Mouse (Mus musculus) limb, embryonic 14.5 days (tissue): ENCODE data around the gene Olfr312. TPM values are rescaled to one million over a fixed set of nuclear protein-coding genes. Genes with fewer than 3 reads are reported as not detected.

Experiments used
- ATAC-seq: fragments of 200-750 bp; cut with Nextera tagmentation; 2 replicates; pipeline ENCODE4 v1.8.0; 2017; ENCODE audit warnings: low read depth, moderate number of reproducible peaks, moderate TSS enrichment; ENCODE audit not compliant: low FRiP score
- DNase-seq: peaks from one replicate; pipeline ENCODE4 v3.0.0-alpha.2; 2015; ENCODE audit warnings: low spot score
- H3K27ac ChIP-seq: fragments of 300-500 bp; sonication (generic); replicated peaks from 2 replicates; pipeline ENCODE4 v1.5.1; 2014; ENCODE audit warnings: low read depth, mild to moderate bottlenecking, low read length, moderate library complexity, mixed read lengths
- H3K27me3 ChIP-seq: fragments of 300-500 bp; sonication (generic); 2 replicates; pipeline ENCODE4 v1.6.1; 2014; ENCODE audit warnings: low read length, mixed read lengths; ENCODE audit not compliant: control insufficient read depth, insufficient read depth
- H3K36me3 ChIP-seq: fragments of 300-500 bp; sonication (generic); 2 replicates; pipeline ENCODE4 v1.6.1; 2014; ENCODE audit warnings: mild to moderate bottlenecking, low read length, moderate library complexity, mixed read lengths; ENCODE audit not compliant: control insufficient read depth, insufficient read depth
- H3K4me1 ChIP-seq: fragments of 300-500 bp; sonication (generic); 2 replicates; pipeline ENCODE4 v1.6.1; 2014; ENCODE audit warnings: antibody characterized with exemption, low read length, mixed read lengths; ENCODE audit not compliant: control insufficient read depth, insufficient read depth
- H3K4me2 ChIP-seq: fragments of 300-500 bp; sonication (generic); replicated peaks from 2 replicates; pipeline ENCODE4 v1.6.1; 2014; ENCODE audit warnings: low read depth, mild to moderate bottlenecking, low read length, moderate library complexity; ENCODE audit not compliant: severe bottlenecking
- H3K4me3 ChIP-seq: fragments of 300-500 bp; sonication (generic); replicated peaks from 2 replicates; pipeline ENCODE4 v1.5.1; 2014; ENCODE audit warnings: low read length
- H3K9ac ChIP-seq: fragments of 300-500 bp; sonication (generic); 2 replicates; pipeline ENCODE4 v1.6.1; 2014; ENCODE audit warnings: mild to moderate bottlenecking, low read depth, low read length, moderate library complexity; ENCODE audit not compliant: severe bottlenecking
- H3K9me3 ChIP-seq: fragments of 300-500 bp; sonication (generic); 2 replicates; pipeline ENCODE4 v1.6.1; 2016; ENCODE audit warnings: low read length; ENCODE audit not compliant: control insufficient read depth
- POLR2A ChIP-seq: fragments of 200-500 bp; IDR thresholded peaks from 2 replicates; pipeline ENCODE4 v1.8.0; 2012; ENCODE audit warnings: inconsistent platforms, mild to moderate bottlenecking, moderate library complexity, borderline replicate concordance; ENCODE audit not compliant: insufficient read depth, insufficient read length; ENCODE audit errors: extremely low read depth
- whole genome bisulfite sequencing: fragments of 180-500 bp; shearing (Covaris S2); extraction: QIAGEN DNeasy Blood & Tissue Kit; methylation state at CpG from one replicate; pipeline ENCODE4 v1.1.7; 2014; 5-methylcytosine and 5-hydroxymethylcytosine counted together
- polyA plus RNA-seq, 2 experiments: library from polyadenylated mRNA; depleted of rRNA in 1 of 2; stranded (reverse) in 1 of 2; unstranded in 1 of 2; fragments of >200 nt; fragmentation: Nextera tagmentation in 1 of 2; extraction: Ambion mirVana in 1 of 2; gene quantifications; 2 replicates each; pipeline versions ENCODE4 v1.2.1 to v1.2.3; 2012 to 2014

Olfr312 gene
- polyA plus RNA-seq, 2 experiments: not detected

DNA sequence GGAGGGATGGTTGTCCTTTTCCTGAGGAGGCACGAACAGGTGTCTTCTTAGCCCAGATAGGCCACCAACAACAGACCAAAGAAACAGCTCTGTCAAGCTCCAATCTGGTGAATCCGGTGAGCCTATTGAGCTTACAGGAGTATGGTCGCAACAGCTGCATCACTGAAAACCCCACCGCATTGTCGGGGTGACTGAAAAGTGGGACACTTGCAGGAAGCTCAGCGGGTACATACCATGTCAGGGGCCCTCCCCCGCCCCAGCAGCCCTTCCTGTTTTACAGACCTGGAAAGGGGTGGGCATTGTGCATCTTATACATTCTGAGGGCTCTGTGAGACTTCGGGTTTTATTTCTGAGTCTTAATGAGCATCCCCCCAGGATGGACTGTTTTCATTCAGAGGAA, 54.7 kb downstream of the Olfr312 start:
- no peak for ATAC-seq
- Histone ChIP-seq H3K36me3 (peaks cover 32% of the 10 kb centered on the region), H3K9me3 (no peaks in the 10 kb centered on the region), H3K27me3 (no peaks in the 10 kb centered on the region), H3K9ac (no peak overlapping the region), H3K4me1 (no peaks in the 10 kb centered on the region), H3K4me2 (no peak overlapping the region), H3K4me3 (no peak overlapping the region), H3K27ac (no peak overlapping the region)
- TF ChIP-seq POLR2A: no peak
- 78% methylated on average over 8 of the region's 8 CpGs for WGBS
- DNase-seq: no peak

Other genes starting within 250 kb of the Olfr312 start
- gene Olfr324, start 234.1 kb upstream of the Olfr312 start, polyA plus RNA-seq (2012; rRNA removed): not detected in 2 replicates
- not detected in 2 replicates for gene Olfr324, start 234.1 kb upstream of the Olfr312 start, polyA plus RNA-seq (2014; fragmentation: Nextera tagmentation; extraction: Ambion mirVana)
- not detected in 2 replicates for gene 2210407C18Rik, start 213.2 kb upstream of the Olfr312 start, polyA plus RNA-seq (2012; rRNA removed)
- not detected in 2 replicates for gene 2210407C18Rik, start 213.2 kb upstream of the Olfr312 start, polyA plus RNA-seq (2014; fragmentation: Nextera tagmentation; extraction: Ambion mirVana)
- gene Olfr323, start 198.7 kb upstream of the Olfr312 start, polyA plus RNA-seq (2012; rRNA removed): not detected in 2 replicates
- gene Olfr323, start 198.7 kb upstream of the Olfr312 start, polyA plus RNA-seq (2014; fragmentation: Nextera tagmentation; extraction: Ambion mirVana): not detected in 2 replicates
- 0.06 and 0.14 TPM in 2 replicates for gene Trim58, start 188.8 kb upstream of the Olfr312 start, polyA plus RNA-seq (2012; rRNA removed)
- not detected in 2 replicates for gene Trim58, start 188.8 kb upstream of the Olfr312 start, polyA plus RNA-seq (2014; fragmentation: Nextera tagmentation; extraction: Ambion mirVana)
- not detected in 2 replicates for gene Olfr322, start 170.5 kb upstream of the Olfr312 start, polyA plus RNA-seq (2012; rRNA removed)
- not detected in 2 replicates for gene Olfr322, start 170.5 kb upstream of the Olfr312 start, polyA plus RNA-seq (2014; fragmentation: Nextera tagmentation; extraction: Ambion mirVana)
- gene Olfr320, start 148.1 kb upstream of the Olfr312 start, polyA plus RNA-seq (2012; rRNA removed): not detected in 2 replicates
- not detected in 2 replicates for gene Olfr320, start 148.1 kb upstream of the Olfr312 start, polyA plus RNA-seq (2014; fragmentation: Nextera tagmentation; extraction: Ambion mirVana)
- not detected in 2 replicates for gene Olfr319, start 130.1 kb upstream of the Olfr312 start, polyA plus RNA-seq (2012; rRNA removed)
- gene Olfr319, start 130.1 kb upstream of the Olfr312 start, polyA plus RNA-seq (2014; fragmentation: Nextera tagmentation; extraction: Ambion mirVana): not detected in 2 replicates
- gene Olfr318, start 105.2 kb upstream of the Olfr312 start, polyA plus RNA-seq (2012; rRNA removed): not detected in 2 replicates
- gene Olfr318, start 105.2 kb upstream of the Olfr312 start, polyA plus RNA-seq (2014; fragmentation: Nextera tagmentation; extraction: Ambion mirVana): not detected in 2 replicates
- not detected in 2 replicates for gene Olfr317, start 90.0 kb upstream of the Olfr312 start, polyA plus RNA-seq (2012; rRNA removed)
- not detected in 2 replicates for gene Olfr317, start 90.0 kb upstream of the Olfr312 start, polyA plus RNA-seq (2014; fragmentation: Nextera tagmentation; extraction: Ambion mirVana)
- not detected in 2 replicates for gene Olfr316, start 76.5 kb upstream of the Olfr312 start, polyA plus RNA-seq (2012; rRNA removed)
- gene Olfr316, start 76.5 kb upstream of the Olfr312 start, polyA plus RNA-seq (2014; fragmentation: Nextera tagmentation; extraction: Ambion mirVana): not detected in 2 replicates
- not detected in 2 replicates for gene Olfr315, start 56.0 kb upstream of the Olfr312 start, polyA plus RNA-seq (2012; rRNA removed)
- not detected in 2 replicates for gene Olfr315, start 56.0 kb upstream of the Olfr312 start, polyA plus RNA-seq (2014; fragmentation: Nextera tagmentation; extraction: Ambion mirVana)
- not detected in 2 replicates for gene Olfr314, start 46.3 kb upstream of the Olfr312 start, polyA plus RNA-seq (2012; rRNA removed)
- not detected in 2 replicates for gene Olfr314, start 46.3 kb upstream of the Olfr312 start, polyA plus RNA-seq (2014; fragmentation: Nextera tagmentation; extraction: Ambion mirVana)
- gene Fam183b, start 27.3 kb upstream of the Olfr312 start, polyA plus RNA-seq (2012; rRNA removed): not detected in 2 replicates
- gene Fam183b, start 27.3 kb upstream of the Olfr312 start, polyA plus RNA-seq (2014; fragmentation: Nextera tagmentation; extraction: Ambion mirVana): not detected in 2 replicates
- gene Olfr313, start 14.2 kb upstream of the Olfr312 start, polyA plus RNA-seq (2012; rRNA removed): not detected in 2 replicates
- gene Olfr313, start 14.2 kb upstream of the Olfr312 start, polyA plus RNA-seq (2014; fragmentation: Nextera tagmentation; extraction: Ambion mirVana): not detected in 2 replicates
- gene Olfr311, start 10.0 kb downstream of the Olfr312 start, polyA plus RNA-seq (2012; rRNA removed): not detected in 2 replicates
- not detected in 2 replicates for gene Olfr311, start 10.0 kb downstream of the Olfr312 start, polyA plus RNA-seq (2014; fragmentation: Nextera tagmentation; extraction: Ambion mirVana)
- gene Gm12258, start 17.9 kb downstream of the Olfr312 start, polyA plus RNA-seq (2012; rRNA removed): 12.5 and 16.2 TPM in 2 replicates
- gene Gm12258, start 17.9 kb downstream of the Olfr312 start, polyA plus RNA-seq (2014; fragmentation: Nextera tagmentation; extraction: Ambion mirVana): 10.7 and 10.9 TPM in 2 replicates
- gene 2810021J22Rik, start 38.0 kb downstream of the Olfr312 start, polyA plus RNA-seq (2012; rRNA removed): 5.5 and 5.7 TPM in 2 replicates
- 7.8 and 9.2 TPM in 2 replicates for gene 2810021J22Rik, start 38.0 kb downstream of the Olfr312 start, polyA plus RNA-seq (2014; fragmentation: Nextera tagmentation; extraction: Ambion mirVana)
- 5.0 and 6.4 TPM in 2 replicates for gene Zfp39, start 75.0 kb downstream of the Olfr312 start, polyA plus RNA-seq (2012; rRNA removed)
- 7.4 and 7.7 TPM in 2 replicates for gene Zfp39, start 75.0 kb downstream of the Olfr312 start, polyA plus RNA-seq (2014; fragmentation: Nextera tagmentation; extraction: Ambion mirVana)
- 0.04 and 0.05 TPM in 2 replicates for gene Btnl10, start 88.7 kb downstream of the Olfr312 start, polyA plus RNA-seq (2012; rRNA removed)
- gene Btnl10, start 88.7 kb downstream of the Olfr312 start, polyA plus RNA-seq (2014; fragmentation: Nextera tagmentation; extraction: Ambion mirVana): not detected in 2 replicates
- gene Rnf187, start 109.7 kb downstream of the Olfr312 start, polyA plus RNA-seq (2012; rRNA removed): 248 and 327 TPM in 2 replicates
- gene Rnf187, start 109.7 kb downstream of the Olfr312 start, polyA plus RNA-seq (2014; fragmentation: Nextera tagmentation; extraction: Ambion mirVana): 284 and 312 TPM in 2 replicates
- 81.5 and 90.3 TPM in 2 replicates for gene Hist3h2ba, start 119.7 kb downstream of the Olfr312 start, polyA plus RNA-seq (2012; rRNA removed)
- gene Hist3h2ba, start 119.7 kb downstream of the Olfr312 start, polyA plus RNA-seq (2014; fragmentation: Nextera tagmentation; extraction: Ambion mirVana): 14.6 and 19.3 TPM in 2 replicates
- gene Hist3h2a, start 125.4 kb downstream of the Olfr312 start, polyA plus RNA-seq (2012; rRNA removed): 28.2 and 33.2 TPM in 2 replicates
- gene Hist3h2a, start 125.4 kb downstream of the Olfr312 start, polyA plus RNA-seq (2014; fragmentation: Nextera tagmentation; extraction: Ambion mirVana): 25.4 and 26.0 TPM in 2 replicates
- 0.87 and 1.3 TPM in 2 replicates for gene Trim17, start 125.4 kb downstream of the Olfr312 start, polyA plus RNA-seq (2012; rRNA removed)
- 1.2 and 1.3 TPM in 2 replicates for gene Trim17, start 125.4 kb downstream of the Olfr312 start, polyA plus RNA-seq (2014; fragmentation: Nextera tagmentation; extraction: Ambion mirVana)
- gene Trim11, start 148.9 kb downstream of the Olfr312 start, polyA plus RNA-seq (2012; rRNA removed): 29.7 and 34.2 TPM in 2 replicates
- gene Trim11, start 148.9 kb downstream of the Olfr312 start, polyA plus RNA-seq (2014; fragmentation: Nextera tagmentation; extraction: Ambion mirVana): 21.4 and 21.5 TPM in 2 replicates